Mouse (Mus musculus): ENCODE results near the gene Msantd2.
A peak's percentile ranks its signal among the peaks of the same experiment; 100 is the strongest.

The Msantd2 gene

GRCm38 (mm10) chr9:37568605-37569214, 79.6 kb downstream of the Msantd2 start:
- no peak for DNase-seq (ENCODE audit: low spot score in 2 of 2)

GRCm38 (mm10) chr9:37569231-37569835, 80.2 kb downstream of the Msantd2 start:
- no peak for DNase-seq (ENCODE audit: low spot score in 2 of 2)

GRCm38 (mm10) chr9:37572204-37572876, 83.2 kb downstream of the Msantd2 start:
- DNase-seq (ENCODE audit: low spot score in 2 of 2), result peak in 1 of 2 experiments; percentile 44

All from right cerebral cortex, postnatal 10 days (tissue).